Mouse (Mus musculus) liver, embryonic 16.5 days (tissue): ENCODE measurements around the gene Dnajc11. TPM values are rescaled to one million over a fixed set of nuclear protein-coding genes. Genes with fewer than 3 reads are reported as not detected.
A peak's percentile ranks its signal among the peaks of the same experiment; 100 is the strongest.

Experiments
- ATAC-seq: fragments of 200-750 bp; cut with Nextera tagmentation; 2 replicates; pipeline ENCODE4 v1.8.0; 2017; ENCODE audit warnings: low read depth, mild to moderate bottlenecking, moderate number of reproducible peaks, moderate library complexity
- H3K27ac ChIP-seq: fragments of 300-500 bp; sonication (generic); 2 replicates; pipeline ENCODE4 v1.5.1; 2014; ENCODE audit warnings: mild to moderate bottlenecking, low read length
- H3K27me3 ChIP-seq: fragments of 300-500 bp; sonication (generic); 2 replicates; pipeline ENCODE4 v1.6.1; 2014; ENCODE audit warnings: low read depth, low read length, mixed read lengths; ENCODE audit not compliant: control insufficient read depth, insufficient read depth
- H3K36me3 ChIP-seq: fragments of 300-500 bp; sonication (generic); 2 replicates; pipeline ENCODE4 v1.6.1; 2014; ENCODE audit warnings: mild to moderate bottlenecking; ENCODE audit not compliant: control insufficient read depth, insufficient read depth
- H3K4me1 ChIP-seq: fragments of 300-500 bp; sonication (generic); 2 replicates; pipeline ENCODE4 v1.6.1; 2014; ENCODE audit warnings: low read depth, low read length, mixed read lengths; ENCODE audit not compliant: control insufficient read depth
- H3K4me2 ChIP-seq: fragments of 300-500 bp; sonication (generic); 2 replicates; pipeline ENCODE4 v1.6.1; 2014; ENCODE audit warnings: low read depth, low read length, mixed read lengths
- H3K4me3 ChIP-seq: fragments of 300-500 bp; sonication (generic); 2 replicates; pipeline ENCODE4 v1.5.1; 2014; ENCODE audit warnings: low read depth, mild to moderate bottlenecking, low read length
- H3K9ac ChIP-seq: fragments of 300-500 bp; sonication (generic); 2 replicates; pipeline ENCODE4 v1.6.1; 2014; ENCODE audit warnings: low read depth, low read length
- H3K9me3 ChIP-seq: fragments of 300-500 bp; sonication (generic); replicated peaks from 2 replicates; pipeline ENCODE4 v1.6.1; 2016; ENCODE audit warnings: low read length; ENCODE audit not compliant: control insufficient read depth
- WGBS: fragments of 180-500 bp; shearing (Covaris S2); extraction: QIAGEN DNeasy Blood & Tissue Kit; methylation state at CpG from one replicate; pipeline ENCODE4 v1.1.7; 2014; ENCODE audit not compliant: insufficient replicate concordance; 5-methylcytosine and 5-hydroxymethylcytosine counted together
- polyA plus RNA-seq: library from polyadenylated mRNA; unstranded; fragments of >200 nt; fragmentation: Nextera tagmentation; extraction: Ambion mirVana; gene quantifications from 2 replicates; pipeline ENCODE4 v1.2.1, GENCODE M21; 2015

Gene Dnajc11
- polyA plus RNA-seq, 1 experiment from 2014 or later: 44.0 TPM

GRCm38 (mm10) chr4:151919135-151919840 is 14.2 kb upstream of the Dnajc11 start:
- H3K27ac ChIP-seq: no peak overlapping the region
- peaks cover 13% of the 10 kb centered on the region for H3K4me1 ChIP-seq
- H3K4me3 ChIP-seq: no peak overlapping the region
- H3K27me3 ChIP-seq: no peaks in the 10 kb centered on the region
- 55% methylated on average over 20 of the region's 20 CpGs for WGBS
- 0 out of 2 replicates have a peak, but pooled peaks have one; percentile 52 for ATAC-seq
- no peaks in the 10 kb centered on the region; the same call in 1 of the 2 replicates for H3K9me3 ChIP-seq
- H3K9ac ChIP-seq: no peak overlapping the region
- H3K4me2 ChIP-seq: peak overlapping the region; percentile 41; the same call in 1 of the 2 replicates
- no peaks in the 10 kb centered on the region for H3K36me3 ChIP-seq

- H3K4me3 ChIP-seq: no peak overlapping the region
- peak; percentile 63 for ATAC-seq
Observed at GRCm38 (mm10) chr4:151919900-151920643, 13.4 kb upstream of the Dnajc11 start.

GRCm38 (mm10) chr4:151922124-151922523 is 11.4 kb upstream of the Dnajc11 start:
- H3K36me3 ChIP-seq: no peaks in the 10 kb centered on the region
- no peak overlapping the region for H3K27ac ChIP-seq
- WGBS: 70% methylated on average over 3 of the region's 3 CpGs
- no peaks in the 10 kb centered on the region; the same call in 1 of the 2 replicates for H3K9me3 ChIP-seq
- H3K4me1 ChIP-seq: peaks cover 13% of the 10 kb centered on the region
- no peak for ATAC-seq
- H3K27me3 ChIP-seq: no peaks in the 10 kb centered on the region
- no peak overlapping the region for H3K4me3 ChIP-seq
- H3K4me2 ChIP-seq: no peak overlapping the region
- H3K9ac ChIP-seq: no peak overlapping the region

More at GRCm38 (mm10) chr4:151919900-151920643, 13.4 kb upstream of the Dnajc11 start:
- Histone ChIP-seq H3K9ac (no peak overlapping the region), H3K4me1 (peaks cover 13% of the 10 kb centered on the region), H3K4me2 (peak overlapping the region; percentile 41; the same call in 1 of the 2 replicates), H3K27ac (no peak overlapping the region), H3K36me3 (no peaks in the 10 kb centered on the region), H3K9me3 (no peaks in the 10 kb centered on the region; the same call in 1 of the 2 replicates), H3K27me3 (no peaks in the 10 kb centered on the region)
- WGBS: 17% methylated on average over 16 of the region's 16 CpGs

GRCm38 (mm10) chr4:151932576-151933504 is 651 bp upstream of the Dnajc11 start:
- peak overlapping the region; percentile 21; the same call in 1 of the 2 replicates for H3K4me2 ChIP-seq
- H3K36me3 ChIP-seq: 0 out of 2 replicates have a peak, but pooled peaks cover 3% of the 10 kb centered on the region
- no peak overlapping the region for H3K9ac ChIP-seq
- no peak overlapping the region; the same call in 1 of the 2 replicates for H3K4me3 ChIP-seq
- ATAC-seq: no peak; the same call in none of the 2 replicates
- H3K4me1 ChIP-seq: peaks cover 26% of the 10 kb centered on the region
- no peak overlapping the region for H3K27ac ChIP-seq
- H3K27me3 ChIP-seq: no peaks in the 10 kb centered on the region
- 63% methylated on average over 13 of the region's 13 CpGs for WGBS
- H3K9me3 ChIP-seq: no peaks in the 10 kb centered on the region

- H3K27me3 ChIP-seq: no peaks in the 10 kb centered on the region
- H3K27ac ChIP-seq: peak overlapping the region; percentile 60
- ATAC-seq: no peak
- 0 out of 2 replicates have a peak, but pooled peaks cover 3% of the 10 kb centered on the region for H3K36me3 ChIP-seq
- H3K4me1 ChIP-seq: peaks cover 36% of the 10 kb centered on the region
- peak overlapping the region; percentile 97 for H3K4me3 ChIP-seq
- H3K9ac ChIP-seq: peak overlapping the region; percentile 95
- peak overlapping the region; percentile 70 for H3K4me2 ChIP-seq
- under 1% methylated on average over 23 of the region's 23 CpGs for WGBS
- no peaks in the 10 kb centered on the region for H3K9me3 ChIP-seq
Observed at GRCm38 (mm10) chr4:151934215-151934572, 703 bp downstream of the Dnajc11 start.

GRCm38 (mm10) chr4:151937441-151937840 is 4.0 kb downstream of the Dnajc11 start:
- Histone ChIP-seq H3K9ac (no peak overlapping the region), H3K4me2 (no peak overlapping the region), H3K36me3 (0 out of 2 replicates have a peak, but pooled peaks cover 3% of the 10 kb centered on the region), H3K27me3 (no peaks in the 10 kb centered on the region), H3K27ac (no peak overlapping the region), H3K4me3 (no peak overlapping the region), H3K9me3 (no peaks in the 10 kb centered on the region), H3K4me1 (peaks cover 40% of the 10 kb centered on the region)
- 82% methylated on average over 13 of the region's 13 CpGs for WGBS
- ATAC-seq: no peak

- Histone ChIP-seq H3K4me1 (peaks cover 40% of the 10 kb centered on the region), H3K4me2 (no peak overlapping the region), H3K4me3 (no peak overlapping the region), H3K36me3 (0 out of 2 replicates have a peak, but pooled peaks cover 3% of the 10 kb centered on the region), H3K27me3 (no peaks in the 10 kb centered on the region), H3K9me3 (no peaks in the 10 kb centered on the region), H3K9ac (no peak overlapping the region), H3K27ac (no peak overlapping the region)
- WGBS: 67% methylated on average over 3 of the region's 3 CpGs
- ATAC-seq: no peak
Observed at GRCm38 (mm10) chr4:151938089-151938488, 4.6 kb downstream of the Dnajc11 start.

- Histone ChIP-seq H3K27ac (no peak overlapping the region), H3K27me3 (no peaks in the 10 kb centered on the region), H3K4me2 (no peak overlapping the region), H3K9me3 (no peaks in the 10 kb centered on the region), H3K4me3 (no peak overlapping the region), H3K9ac (no peak overlapping the region), H3K36me3 (peaks cover 6% of the 10 kb centered on the region; the same call in 1 of the 2 replicates), H3K4me1 (peaks cover 14% of the 10 kb centered on the region)
- no peak for ATAC-seq
- 85% methylated on average over 11 of the region's 11 CpGs for WGBS
Observed at GRCm38 (mm10) chr4:151946211-151946610, 12.7 kb downstream of the Dnajc11 start.
